Mouse (Mus musculus) lung, embryonic 16.5 days (tissue): ENCODE measurements around the gene Osbp2. TPM values are rescaled to one million over a fixed set of nuclear protein-coding genes. Genes with fewer than 3 reads are reported as not detected.
A peak's percentile ranks its signal among the peaks of the same experiment; 100 is the strongest.

ENCODE experiments used
- ATAC-seq: fragments of 200-750 bp; cut with Nextera tagmentation; 2 replicates; pipeline ENCODE4 v1.8.0; 2017; ENCODE audit warnings: low read depth, mild to moderate bottlenecking, moderate library complexity
- H3K27ac ChIP-seq: fragments of 300-500 bp; sonication (generic); 2 replicates; pipeline ENCODE4 v1.5.1; 2014; ENCODE audit warnings: mild to moderate bottlenecking, control low read depth, low read length
- H3K27me3 ChIP-seq: fragments of 300-500 bp; sonication (generic); 2 replicates; pipeline ENCODE4 v1.6.1; 2014; ENCODE audit warnings: low read depth, low read length, mixed read lengths; ENCODE audit not compliant: control insufficient read depth, insufficient read depth
- H3K36me3 ChIP-seq: fragments of 300-500 bp; sonication (generic); 2 replicates; pipeline ENCODE4 v1.6.1; 2014; ENCODE audit warnings: low read length; ENCODE audit not compliant: control insufficient read depth, insufficient read depth
- H3K4me1 ChIP-seq: fragments of 300-500 bp; sonication (generic); replicated peaks from 2 replicates; pipeline ENCODE4 v1.6.1; 2014; ENCODE audit warnings: low read length, mixed read lengths; ENCODE audit not compliant: control insufficient read depth, insufficient read depth
- H3K4me2 ChIP-seq: fragments of 300-500 bp; sonication (generic); 2 replicates; pipeline ENCODE4 v1.6.1; 2014; ENCODE audit warnings: low read depth, low read length, control low read depth
- H3K4me3 ChIP-seq: fragments of 300-500 bp; sonication (generic); 2 replicates; pipeline ENCODE4 v1.5.1; 2014; ENCODE audit warnings: mild to moderate bottlenecking, low read length, control low read depth
- H3K9ac ChIP-seq: fragments of 300-500 bp; sonication (generic); 2 replicates; pipeline ENCODE4 v1.6.1; 2014; ENCODE audit warnings: low read length, control low read depth
- H3K9me3 ChIP-seq: fragments of 300-500 bp; sonication (generic); 2 replicates; pipeline ENCODE4 v1.6.1; 2016; ENCODE audit warnings: low read length; ENCODE audit not compliant: control insufficient read depth
- WGBS: fragments of 180-500 bp; shearing (Covaris S2); extraction: QIAGEN DNeasy Blood & Tissue Kit; methylation state at CpG from one replicate; pipeline ENCODE4 v1.1.7; 2014; 5-methylcytosine and 5-hydroxymethylcytosine counted together
- polyA plus RNA-seq: library from polyadenylated mRNA; unstranded; fragments of >200 nt; fragmentation: Nextera tagmentation; extraction: Ambion mirVana; gene quantifications from 2 replicates; pipeline ENCODE4 v1.2.1, GENCODE M21; 2015

Gene Osbp2
- polyA plus RNA-seq, 1 experiment from 2014 or later, result 0.23 TPM

DNA sequence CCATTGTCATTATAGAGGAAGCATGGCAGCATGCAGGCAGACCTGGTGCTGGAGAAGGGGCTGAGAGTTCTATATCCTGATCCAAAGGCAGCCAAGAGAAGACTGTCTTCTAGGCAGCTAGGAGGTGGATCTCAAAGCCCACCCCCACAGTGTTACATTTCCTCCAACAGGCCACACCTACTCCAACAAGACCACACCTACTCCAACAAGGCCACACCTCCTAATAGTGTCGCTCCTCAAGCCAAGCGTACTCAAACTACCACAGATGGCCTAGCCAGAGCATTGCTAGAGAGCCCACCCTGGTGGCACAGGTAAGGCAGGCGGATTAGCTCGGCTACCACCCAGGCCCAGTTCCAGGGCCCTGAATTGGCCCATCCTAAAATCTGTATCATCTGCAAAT is 28.4 kb downstream of the Osbp2 start:
- H3K4me1 ChIP-seq, result no peaks in the 10 kb centered on the region
- no peak overlapping the region for H3K4me3 ChIP-seq
- H3K9ac ChIP-seq, result no peak overlapping the region
- no peaks in the 10 kb centered on the region for H3K9me3 ChIP-seq
- no peak for ATAC-seq
- H3K27ac ChIP-seq, result no peak overlapping the region
- no peaks in the 10 kb centered on the region for H3K27me3 ChIP-seq
- no peak overlapping the region for H3K4me2 ChIP-seq
- WGBS, result 59% methylated on average over 4 of the region's 4 CpGs
- H3K36me3 ChIP-seq, result no peaks in the 10 kb centered on the region

DNA sequence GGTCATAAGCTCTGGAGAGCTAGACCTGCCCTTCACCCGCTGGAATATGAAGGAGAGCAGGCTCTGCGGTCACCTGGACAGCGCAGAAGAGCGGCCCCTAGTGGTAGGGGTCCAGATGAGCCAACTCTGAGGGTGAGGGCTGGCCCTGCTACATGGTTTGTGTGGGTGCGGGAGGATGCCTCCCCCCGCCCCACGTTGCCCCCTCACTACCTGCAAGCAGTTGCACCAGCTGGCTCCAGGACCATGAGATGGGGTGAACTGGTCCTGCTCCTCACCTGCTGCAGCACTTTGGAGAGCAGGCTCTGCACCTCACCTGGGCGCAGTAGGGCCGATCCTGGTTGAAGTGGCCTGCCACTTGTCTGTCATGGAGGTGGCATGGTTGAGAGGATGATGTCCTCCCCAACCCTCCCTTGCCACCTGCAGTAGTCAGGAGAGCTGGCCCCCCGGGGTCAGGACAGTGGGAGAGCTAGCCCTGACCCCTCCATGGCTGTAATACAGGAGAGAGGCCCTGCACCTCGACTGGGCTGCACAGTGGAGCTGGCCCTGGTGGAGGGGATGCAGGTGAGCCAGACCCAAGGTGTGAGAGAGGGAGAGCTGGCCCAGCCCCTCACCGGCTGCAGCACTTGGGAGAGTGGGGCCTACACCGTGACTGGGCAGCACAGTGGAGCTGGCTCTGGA is 29.1 kb downstream of the Osbp2 start:
- Histone ChIP-seq H3K27ac (no peak overlapping the region), H3K4me2 (peak overlapping the region; percentile 29), H3K36me3 (no peaks in the 10 kb centered on the region), H3K9ac (no peak overlapping the region), H3K9me3 (no peaks in the 10 kb centered on the region), H3K4me3 (no peak overlapping the region), H3K4me1 (no peaks in the 10 kb centered on the region), H3K27me3 (no peaks in the 10 kb centered on the region)
- ATAC-seq, result 0 out of 2 replicates have a peak, but pooled peaks have one; percentile 15
- WGBS, result 41% methylated on average over 13 of the region's 13 CpGs

DNA sequence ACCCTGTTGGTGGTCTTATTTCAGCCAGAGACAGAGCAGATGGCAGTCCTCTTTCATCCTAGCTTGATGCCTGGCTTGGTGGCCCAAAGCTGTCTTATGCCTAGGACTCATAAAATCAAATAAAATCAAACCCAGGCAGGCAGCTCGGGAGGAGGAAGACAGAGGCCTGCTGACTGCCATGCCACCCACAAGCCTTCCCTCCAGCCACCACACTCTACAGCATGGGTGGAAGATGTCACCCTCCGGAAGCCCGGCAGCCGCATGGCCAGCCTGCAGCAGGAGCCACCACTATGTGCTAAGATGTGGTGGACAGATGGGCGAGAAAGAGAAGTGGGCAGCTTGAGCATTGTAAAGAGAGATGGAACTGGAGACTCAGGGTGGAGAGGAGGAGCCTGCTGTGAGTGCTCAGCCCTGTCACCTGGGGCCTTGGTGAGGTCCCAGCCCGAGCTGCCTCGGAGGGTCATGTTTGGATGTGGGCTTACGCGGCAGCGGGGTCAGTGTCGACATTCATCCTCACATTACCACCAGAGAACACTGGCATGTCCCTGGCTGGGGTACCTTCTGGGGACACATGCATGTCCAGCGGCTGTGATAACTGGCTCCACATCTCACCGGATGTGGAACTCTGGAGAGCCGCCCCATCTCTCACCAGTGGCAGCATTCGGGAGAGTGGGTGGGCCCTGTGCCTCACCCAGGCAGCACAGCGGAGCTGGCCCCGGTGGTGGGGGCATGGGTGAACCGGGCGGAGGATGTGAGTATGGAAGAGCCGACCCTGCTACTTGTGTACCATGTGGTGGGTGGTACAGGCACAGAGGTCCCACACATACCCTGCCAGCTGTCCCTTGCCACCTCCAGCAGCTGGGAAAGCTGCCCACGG is 29.9 kb downstream of the Osbp2 start:
- peak overlapping the region; percentile 29 for H3K4me2 ChIP-seq
- no peaks in the 10 kb centered on the region for H3K4me1 ChIP-seq
- 27% methylated on average over 21 of the region's 21 CpGs for WGBS
- no peaks in the 10 kb centered on the region for H3K27me3 ChIP-seq
- no peaks in the 10 kb centered on the region for H3K9me3 ChIP-seq
- 0 out of 2 replicates have a peak, but pooled peaks have one; percentile 23 for ATAC-seq
- H3K9ac ChIP-seq, result no peak overlapping the region
- no peak overlapping the region for H3K27ac ChIP-seq
- no peak overlapping the region for H3K4me3 ChIP-seq
- H3K36me3 ChIP-seq, result no peaks in the 10 kb centered on the region

DNA sequence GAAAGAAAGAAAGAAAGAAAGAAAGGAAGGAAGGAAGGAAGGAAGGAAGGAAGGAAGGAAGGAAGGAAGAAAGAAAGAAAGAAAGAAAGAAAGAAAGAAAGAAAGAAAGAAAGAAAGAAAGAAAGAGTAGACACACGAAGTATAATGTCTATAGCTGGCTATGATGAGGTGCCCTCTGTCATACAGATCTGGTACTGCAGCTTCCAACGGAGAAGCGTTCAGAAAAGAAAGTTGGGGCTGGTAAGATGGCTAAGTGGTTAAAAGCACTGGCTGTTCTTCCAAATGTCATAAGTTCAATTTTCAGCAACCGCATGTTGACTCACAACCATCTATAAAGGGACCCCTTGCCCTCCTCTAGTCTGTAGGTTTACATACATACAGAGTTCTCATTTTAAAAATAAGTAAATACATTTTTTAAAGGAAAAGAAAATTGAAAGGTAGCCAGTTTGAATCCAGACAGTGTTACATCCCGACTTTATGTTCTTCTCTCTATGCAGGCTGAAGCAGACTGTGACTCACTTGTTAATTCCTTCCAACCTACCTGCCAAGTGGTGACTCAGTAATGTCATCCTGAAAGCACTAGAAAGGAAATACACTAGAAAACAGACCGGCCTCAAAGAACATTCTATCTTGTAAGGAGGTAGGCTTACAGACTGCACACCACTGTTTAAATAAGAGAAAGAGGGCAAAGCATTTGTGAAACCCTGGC is 31.4 kb downstream of the Osbp2 start:
- Histone ChIP-seq H3K4me2 (no peak overlapping the region), H3K27ac (no peak overlapping the region), H3K36me3 (no peaks in the 10 kb centered on the region), H3K4me3 (no peak overlapping the region), H3K4me1 (no peaks in the 10 kb centered on the region), H3K27me3 (no peaks in the 10 kb centered on the region), H3K9me3 (no peaks in the 10 kb centered on the region), H3K9ac (no peak overlapping the region)
- ATAC-seq, result no peak
- 44% methylated on average over 6 of the region's 6 CpGs for WGBS

DNA sequence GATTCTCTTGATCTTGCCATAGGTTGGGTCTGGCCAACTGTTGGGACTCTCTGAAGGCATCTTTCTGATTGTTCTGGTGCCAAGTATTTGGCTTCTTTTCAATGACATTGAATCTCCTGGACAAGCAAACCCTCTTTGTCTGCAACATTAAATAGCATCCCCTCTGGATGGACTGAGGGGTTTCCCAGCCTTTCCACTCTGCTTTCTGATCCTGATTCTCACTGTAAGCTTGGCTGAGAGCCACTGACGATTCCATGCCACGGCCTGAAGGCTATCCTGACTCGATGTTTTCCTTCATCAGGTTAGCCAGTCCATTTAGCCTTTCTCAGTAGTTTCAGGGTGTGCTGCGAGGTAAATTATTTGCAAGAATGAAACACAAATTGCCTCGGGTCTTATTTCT is 34.0 kb downstream of the Osbp2 start:
- no peaks in the 10 kb centered on the region for H3K36me3 ChIP-seq
- no peaks in the 10 kb centered on the region for H3K4me1 ChIP-seq
- no peak overlapping the region for H3K4me3 ChIP-seq
- H3K4me2 ChIP-seq, result no peak overlapping the region
- no peaks in the 10 kb centered on the region for H3K27me3 ChIP-seq
- H3K9me3 ChIP-seq, result no peaks in the 10 kb centered on the region
- whole genome bisulfite sequencing, result 82% methylated on average over 5 of the region's 5 CpGs
- H3K9ac ChIP-seq, result no peak overlapping the region
- ATAC-seq, result no peak
- H3K27ac ChIP-seq, result no peak overlapping the region

DNA sequence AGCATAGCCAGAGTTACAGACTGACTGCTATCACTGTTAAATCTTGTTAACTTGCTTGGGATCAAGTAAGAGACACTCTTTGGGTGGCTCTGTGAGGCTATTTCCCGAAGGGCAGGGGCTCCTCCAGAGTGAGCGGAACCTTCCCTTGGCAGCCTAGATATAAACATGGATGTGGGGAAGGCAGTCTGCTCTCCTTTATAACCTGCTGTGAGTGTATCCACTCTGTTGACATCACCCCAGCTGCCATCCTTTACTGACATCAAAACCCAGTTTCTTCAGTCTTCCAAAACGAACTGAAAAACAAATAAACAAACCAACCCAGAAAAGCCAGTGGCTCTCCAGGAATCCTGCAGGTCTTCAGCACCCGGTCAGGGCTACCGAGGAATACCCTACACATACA is 39.6 kb downstream of the Osbp2 start:
- Histone ChIP-seq H3K36me3 (no peaks in the 10 kb centered on the region), H3K9me3 (no peaks in the 10 kb centered on the region), H3K4me2 (no peak overlapping the region), H3K4me3 (no peak overlapping the region), H3K27ac (no peak overlapping the region), H3K4me1 (no peaks in the 10 kb centered on the region), H3K9ac (no peak overlapping the region), H3K27me3 (no peaks in the 10 kb centered on the region)
- 34% methylated on average over 5 of the region's 5 CpGs for WGBS
- ATAC-seq, result no peak

DNA sequence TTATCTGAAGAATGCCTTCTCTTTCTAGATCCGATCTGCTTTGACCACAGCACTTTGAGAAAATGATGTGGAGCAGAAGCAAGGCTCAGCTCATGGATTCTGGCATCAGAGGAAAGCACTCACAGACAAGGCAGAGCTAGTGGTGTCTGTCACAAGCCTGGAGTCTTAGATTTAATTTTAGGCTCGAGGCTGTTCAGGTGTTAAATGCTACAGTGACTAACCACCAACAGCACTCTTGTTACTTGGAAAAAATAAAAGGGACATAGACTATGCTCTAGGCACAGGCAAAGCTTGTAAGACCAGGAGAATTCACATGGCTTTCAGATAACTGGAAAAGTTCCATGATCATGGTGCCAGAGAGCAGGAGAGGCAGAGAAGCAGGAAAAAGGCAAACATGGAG is 40.3 kb downstream of the Osbp2 start:
- H3K27me3 ChIP-seq, result no peaks in the 10 kb centered on the region
- H3K4me2 ChIP-seq, result no peak overlapping the region
- no peaks in the 10 kb centered on the region for H3K36me3 ChIP-seq
- ATAC-seq, result no peak
- WGBS, result 48% methylated on average over 2 of the region's 2 CpGs
- no peaks in the 10 kb centered on the region for H3K9me3 ChIP-seq
- no peaks in the 10 kb centered on the region for H3K4me1 ChIP-seq
- no peak overlapping the region for H3K27ac ChIP-seq
- H3K4me3 ChIP-seq, result no peak overlapping the region
- H3K9ac ChIP-seq, result no peak overlapping the region

DNA sequence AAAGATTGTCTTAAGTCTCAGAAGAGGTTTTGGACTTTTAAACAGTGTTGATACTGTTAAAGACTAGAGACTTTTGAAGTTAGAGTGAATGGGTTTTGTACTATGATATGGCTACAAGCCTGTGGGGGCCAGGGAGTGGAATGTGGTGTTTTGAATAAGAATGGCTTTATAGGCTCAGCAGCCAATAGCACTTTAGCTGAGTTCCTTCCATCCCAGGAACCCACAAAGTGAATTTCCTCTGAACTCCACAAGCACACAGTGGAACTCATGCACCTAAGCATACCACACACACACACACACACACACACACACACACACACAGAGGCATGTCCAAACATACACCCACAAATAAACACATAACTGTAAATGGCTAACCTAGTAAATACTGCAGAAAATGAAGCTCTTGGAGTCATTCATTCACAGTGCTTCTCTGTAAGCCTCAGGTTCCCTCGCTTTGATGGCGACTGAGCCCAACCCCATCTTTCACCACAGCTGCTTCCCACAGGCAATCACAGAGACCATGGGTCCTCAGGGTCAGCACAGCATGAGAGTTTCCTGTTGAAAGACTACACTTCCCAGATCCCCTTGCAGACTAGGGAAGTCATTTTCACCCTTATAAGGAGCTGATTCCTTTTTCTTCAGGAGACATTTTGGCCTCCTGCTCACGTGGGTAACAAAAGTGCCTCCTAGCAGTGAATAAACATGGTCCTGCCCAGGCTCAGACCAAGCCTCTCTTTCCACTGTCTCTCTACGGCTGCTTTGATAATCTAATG is 45.5 kb downstream of the Osbp2 start:
- no peaks in the 10 kb centered on the region for H3K9me3 ChIP-seq
- 20% methylated on average over 4 of the region's 4 CpGs for WGBS

More for the DNA sequence above, 45.5 kb downstream of the Osbp2 start:
- H3K4me2 ChIP-seq, result no peak overlapping the region
- no peak overlapping the region for H3K27ac ChIP-seq
- ATAC-seq, result no peak
- no peaks in the 10 kb centered on the region for H3K4me1 ChIP-seq
- no peak overlapping the region for H3K4me3 ChIP-seq
- H3K9ac ChIP-seq, result no peak overlapping the region
- H3K36me3 ChIP-seq, result no peaks in the 10 kb centered on the region
- H3K27me3 ChIP-seq, result no peaks in the 10 kb centered on the region
